Mouse (Mus musculus) forebrain, embryonic 10.5 days (tissue): ENCODE data around the gene Fam166a. TPM values are rescaled to one million over a fixed set of nuclear protein-coding genes. Genes with fewer than 3 reads are reported as not detected.

Experiments
- DNase-seq: peaks from one replicate; pipeline ENCODE4 v3.0.0-alpha.2; 2017; ENCODE audit warnings: low spot score; ENCODE audit errors: extremely low spot score
- H3K27ac ChIP-seq: fragments of 300-500 bp; sonication (generic); 2 replicates; pipeline ENCODE4 v1.5.1; 2016; ENCODE audit warnings: mild to moderate bottlenecking
- H3K27me3 ChIP-seq: fragments of 300-500 bp; sonication (generic); 2 replicates; pipeline ENCODE4 v1.6.1; 2016; ENCODE audit warnings: mild to moderate bottlenecking; ENCODE audit not compliant: poor library complexity, severe bottlenecking
- H3K36me3 ChIP-seq: fragments of 300-500 bp; sonication (generic); replicated peaks from 2 replicates; pipeline ENCODE4 v1.6.1; 2016; ENCODE audit warnings: mild to moderate bottlenecking, moderate library complexity
- H3K4me1 ChIP-seq: fragments of 300-500 bp; sonication (generic); 2 replicates; pipeline ENCODE4 v1.6.1; 2016
- H3K4me3 ChIP-seq: fragments of 300-500 bp; sonication (generic); 2 replicates; pipeline ENCODE4 v1.5.1; 2016; ENCODE audit warnings: mild to moderate bottlenecking, moderate library complexity
- H3K9me3 ChIP-seq: fragments of 300-500 bp; sonication (generic); 2 replicates; pipeline ENCODE4 v1.6.1; 2016; ENCODE audit warnings: mild to moderate bottlenecking, moderate library complexity
- WGBS: fragments of 180-500 bp; shearing (Covaris S2); methylation state at CpG from one replicate; pipeline ENCODE4 v1.1.7; 2016; 5-methylcytosine and 5-hydroxymethylcytosine counted together
- polyA plus RNA-seq: library from polyadenylated mRNA; unstranded; fragments of >200 nt; fragmentation: Nextera tagmentation; extraction: Ambion mirVana; gene quantifications from 2 replicates; pipeline ENCODE4 v1.2.1, GENCODE M21; 2016

The Fam166a gene
- polyA plus RNA-seq, 1 experiment from 2014 or later = 0.67 TPM

DNA sequence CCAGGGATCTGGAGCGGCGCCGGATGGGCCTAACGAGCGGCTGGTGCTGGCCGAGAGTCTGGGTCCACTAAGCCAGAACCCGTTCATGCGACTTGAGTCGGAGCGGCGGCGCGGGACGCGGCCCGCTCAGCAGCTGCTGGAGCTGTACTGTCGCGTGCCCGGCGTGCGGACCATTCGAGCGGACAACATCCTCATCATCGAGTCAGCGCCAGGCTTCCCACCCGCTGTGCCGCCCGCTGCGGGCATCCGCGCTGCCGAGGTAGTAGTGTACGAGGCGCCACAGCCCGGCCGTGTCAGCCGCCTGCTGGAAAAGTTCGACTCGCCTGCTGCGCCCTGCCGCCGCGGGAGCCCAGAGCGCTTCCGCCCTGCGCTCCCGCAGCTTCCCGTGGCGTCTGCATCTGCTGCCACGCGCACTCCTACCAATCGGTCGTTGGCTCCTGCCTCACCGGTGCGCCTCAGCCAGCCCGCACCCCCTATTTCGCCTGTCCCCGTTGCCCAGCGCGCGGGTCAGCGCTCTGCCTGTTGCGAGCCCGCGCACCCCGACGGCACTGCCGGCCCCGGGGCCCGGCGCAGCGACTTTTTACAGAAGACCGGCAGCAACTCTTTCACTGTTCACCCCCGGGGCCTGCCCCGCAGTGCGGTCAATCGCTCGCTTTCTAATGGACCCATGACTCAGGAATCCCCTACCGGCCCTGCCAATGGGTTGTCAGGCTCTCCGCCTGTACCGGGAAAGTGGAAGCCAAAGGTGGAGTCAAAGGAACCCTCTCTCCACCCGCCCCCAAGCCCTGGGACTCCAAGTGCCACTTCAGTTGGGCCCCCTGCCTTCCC, 44.5 kb downstream of the Fam166a start:
- H3K4me1 ChIP-seq = peaks cover 56% of the 10 kb centered on the region

GRCm38 (mm10) chr2:25263623-25264285, 45.2 kb downstream of the Fam166a start:
- no peak overlapping the region for H3K27ac ChIP-seq
- H3K36me3 ChIP-seq = peaks cover 3% of the 10 kb centered on the region
- peak overlapping the region; percentile 83 for H3K4me3 ChIP-seq
- H3K27me3 ChIP-seq = peaks cover 24% of the 10 kb centered on the region
- no peak for DNase-seq
- peaks cover 56% of the 10 kb centered on the region for H3K4me1 ChIP-seq
- no peaks in the 10 kb centered on the region for H3K9me3 ChIP-seq
- WGBS = 20% methylated on average over 12 of the region's 12 CpGs

More for the DNA sequence above, 44.5 kb downstream of the Fam166a start:
- DNase-seq = no peak
- Histone ChIP-seq H3K27ac (peak overlapping the region; percentile 82), H3K4me3 (peak overlapping the region; percentile 83), H3K36me3 (no peaks in the 10 kb centered on the region; the same call in none of the 2 replicates), H3K9me3 (no peaks in the 10 kb centered on the region), H3K27me3 (peaks cover 24% of the 10 kb centered on the region)
- WGBS = under 1% methylated on average over 82 of the region's 82 CpGs

GRCm38 (mm10) chr2:25264286-25264660, 45.7 kb downstream of the Fam166a start:
- H3K36me3 ChIP-seq = peaks cover 8% of the 10 kb centered on the region
- no peak for DNase-seq
- H3K9me3 ChIP-seq = no peaks in the 10 kb centered on the region
- peaks cover 56% of the 10 kb centered on the region for H3K4me1 ChIP-seq
- H3K27me3 ChIP-seq = peaks cover 24% of the 10 kb centered on the region
- no peak overlapping the region for H3K27ac ChIP-seq
- 77% methylated on average over 5 of the region's 5 CpGs for WGBS
- peak overlapping the region; percentile 83 for H3K4me3 ChIP-seq

GRCm38 (mm10) chr2:25264851-25265250, 46.3 kb downstream of the Fam166a start:
- Histone ChIP-seq H3K27ac (no peak overlapping the region), H3K4me3 (peak overlapping the region; percentile 83; the same call in 1 of the 2 replicates), H3K36me3 (peaks cover 14% of the 10 kb centered on the region), H3K4me1 (peaks cover 56% of the 10 kb centered on the region), H3K27me3 (peaks cover 24% of the 10 kb centered on the region), H3K9me3 (no peaks in the 10 kb centered on the region)
- 71% methylated on average over 3 of the region's 3 CpGs for WGBS
- DNase-seq = no peak

- Histone ChIP-seq H3K27me3 (peaks cover 24% of the 10 kb centered on the region), H3K9me3 (no peaks in the 10 kb centered on the region), H3K36me3 (peaks cover 26% of the 10 kb centered on the region), H3K4me1 (peaks cover 63% of the 10 kb centered on the region), H3K4me3 (peak overlapping the region; percentile 9; the same call in 1 of the 2 replicates), H3K27ac (no peak overlapping the region)
- no peak for DNase-seq
- 81% methylated on average over 6 of the region's 6 CpGs for WGBS
Observed at GRCm38 (mm10) chr2:25265897-25266656, 47.5 kb downstream of the Fam166a start.

DNA sequence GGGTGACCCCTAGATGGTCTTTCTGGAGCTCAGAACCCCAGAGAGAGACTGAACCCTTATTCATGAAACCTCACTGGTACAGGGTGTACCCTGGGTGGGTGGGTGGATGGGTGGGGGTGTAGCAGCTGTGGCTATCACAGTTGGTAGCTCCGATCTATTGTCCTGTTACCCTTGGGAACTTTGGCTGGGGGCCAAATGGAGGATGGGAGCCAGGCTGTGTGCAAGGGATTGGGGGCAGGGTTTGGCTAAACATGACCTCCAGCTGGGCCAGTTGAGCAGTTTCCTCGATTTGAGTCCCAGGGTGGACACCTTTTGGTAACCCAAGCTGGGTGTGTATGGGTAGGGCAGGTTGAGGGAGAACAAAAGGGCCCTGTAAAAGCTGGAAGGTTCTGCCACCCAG, 48.2 kb downstream of the Fam166a start:
- peaks cover 66% of the 10 kb centered on the region for H3K4me1 ChIP-seq
- no peaks in the 10 kb centered on the region for H3K9me3 ChIP-seq
- no peak for DNase-seq
- 0 out of 2 replicates have a peak overlapping the region, but pooled peaks have one; percentile 2 for H3K4me3 ChIP-seq
- no peak overlapping the region for H3K27ac ChIP-seq
- peaks cover 24% of the 10 kb centered on the region for H3K27me3 ChIP-seq
- WGBS = 68% methylated on average over 2 of the region's 2 CpGs
- H3K36me3 ChIP-seq = peaks cover 28% of the 10 kb centered on the region

DNA sequence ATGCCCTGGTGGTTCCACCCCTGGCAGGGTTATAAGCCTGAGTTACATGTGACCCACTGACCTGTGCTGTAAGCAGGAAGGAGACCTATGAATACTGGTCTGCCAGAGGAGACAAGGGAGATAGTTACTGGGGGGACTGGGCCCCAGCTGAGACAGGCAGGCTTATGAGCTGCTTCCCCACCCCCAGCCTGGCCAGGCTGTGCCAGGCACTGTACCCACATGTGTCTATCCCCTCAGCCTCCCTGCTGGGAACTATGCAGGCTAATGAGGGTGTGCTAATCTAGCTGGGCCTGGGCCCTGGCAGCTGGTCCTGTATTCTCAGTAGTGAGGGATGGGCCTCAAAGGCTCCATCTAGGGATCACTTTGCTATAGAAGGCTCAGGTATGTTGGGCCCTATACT, 48.7 kb downstream of the Fam166a start:
- H3K9me3 ChIP-seq = no peaks in the 10 kb centered on the region
- 0 out of 2 replicates have a peak overlapping the region, but pooled peaks have one; percentile 2 for H3K4me3 ChIP-seq
- no peak overlapping the region for H3K27ac ChIP-seq
- DNase-seq = no peak
- H3K36me3 ChIP-seq = peaks cover 28% of the 10 kb centered on the region
- H3K27me3 ChIP-seq = peaks cover 24% of the 10 kb centered on the region
- H3K4me1 ChIP-seq = peaks cover 62% of the 10 kb centered on the region

- WGBS = 79% methylated on average over 4 of the region's 4 CpGs
- H3K27me3 ChIP-seq = peaks cover 24% of the 10 kb centered on the region
- H3K27ac ChIP-seq = no peak overlapping the region
- H3K4me3 ChIP-seq = no peak overlapping the region
- H3K9me3 ChIP-seq = no peaks in the 10 kb centered on the region
- DNase-seq = no peak
- peaks cover 28% of the 10 kb centered on the region for H3K36me3 ChIP-seq
- H3K4me1 ChIP-seq = peaks cover 62% of the 10 kb centered on the region
Observed at GRCm38 (mm10) chr2:25267746-25268309, 49.3 kb downstream of the Fam166a start.

Other genes with a start within 250 kb of the Fam166a start
- 121 and 124 TPM in 2 replicates for gene Mrpl41, start 243.6 kb upstream of the Fam166a start, polyA plus RNA-seq
- gene Pnpla7, start 242.7 kb upstream of the Fam166a start, polyA plus RNA-seq = 4.5 and 5.3 TPM in 2 replicates
- 62.7 and 64.7 TPM in 2 replicates for gene Nsmf, start 164.4 kb upstream of the Fam166a start, polyA plus RNA-seq
- not detected in 2 replicates for gene Entpd8, start 138.4 kb upstream of the Fam166a start, polyA plus RNA-seq
- gene Noxa1, start 123.6 kb upstream of the Fam166a start, polyA plus RNA-seq = 0.26 and 0.29 TPM in 2 replicates
- 37.4 and 40.7 TPM in 2 replicates for gene Nrarp, start 38.0 kb upstream of the Fam166a start, polyA plus RNA-seq
- 1.3 and 1.5 TPM in 2 replicates for gene Tor4a, start 21.9 kb upstream of the Fam166a start, polyA plus RNA-seq
- gene Nelfb, start 7.3 kb upstream of the Fam166a start, polyA plus RNA-seq = 128 and 130 TPM in 2 replicates
- not detected in 2 replicates for gene Stpg3, start 4.1 kb upstream of the Fam166a start, polyA plus RNA-seq
- gene Tubb4b, start 6.0 kb downstream of the Fam166a start, polyA plus RNA-seq = 736 and 780 TPM in 2 replicates
- not detected in 2 replicates for gene Slc34a3, start 15.6 kb downstream of the Fam166a start, polyA plus RNA-seq
- gene Rnf224, start 18.0 kb downstream of the Fam166a start, polyA plus RNA-seq = not detected in 2 replicates
- 23.3 and 26.5 TPM in 2 replicates for gene Rnf208, start 23.5 kb downstream of the Fam166a start, polyA plus RNA-seq
- gene Cysrt1, start 23.7 kb downstream of the Fam166a start, polyA plus RNA-seq = 0.18 and 0.22 TPM in 2 replicates
- 6.9 and 7.0 TPM in 2 replicates for gene AL732309.1, start 28.1 kb downstream of the Fam166a start, polyA plus RNA-seq
- 15.9 and 17.9 TPM in 2 replicates for gene Tmem203, start 36.7 kb downstream of the Fam166a start, polyA plus RNA-seq
- 6.5 and 8.3 TPM in 2 replicates for gene Tprn, start 43.9 kb downstream of the Fam166a start, polyA plus RNA-seq
- gene Ssna1, start 53.7 kb downstream of the Fam166a start, polyA plus RNA-seq = 231 and 247 TPM in 2 replicates
- gene Anapc2, start 53.7 kb downstream of the Fam166a start, polyA plus RNA-seq = 136 and 142 TPM in 2 replicates
- not detected in 2 replicates for gene Tmem210, start 69.4 kb downstream of the Fam166a start, polyA plus RNA-seq
- not detected in 2 replicates for gene Lrrc26, start 71.2 kb downstream of the Fam166a start, polyA plus RNA-seq
- 0.87 and 1.3 TPM in 2 replicates for gene Grin1, start 100.4 kb downstream of the Fam166a start, polyA plus RNA-seq
- 53.5 and 58.9 TPM in 2 replicates for gene Man1b1, start 113.6 kb downstream of the Fam166a start, polyA plus RNA-seq
- 17.6 and 21.8 TPM in 2 replicates for gene Dpp7, start 137.6 kb downstream of the Fam166a start, polyA plus RNA-seq
- gene Uap1l1, start 146.9 kb downstream of the Fam166a start, polyA plus RNA-seq = 7.3 and 7.9 TPM in 2 replicates
- 93.7 and 96.1 TPM in 2 replicates for gene Sapcd2, start 153.6 kb downstream of the Fam166a start, polyA plus RNA-seq
- 0.11 TPM in 1 of 2 replicates, not detected in the other for gene Entpd2, start 177.1 kb downstream of the Fam166a start, polyA plus RNA-seq
- gene Npdc1, start 180.6 kb downstream of the Fam166a start, polyA plus RNA-seq = 53.4 and 62.2 TPM in 2 replicates
- not detected in 2 replicates for gene Fut7, start 204.5 kb downstream of the Fam166a start, polyA plus RNA-seq
- gene Abca2, start 210.0 kb downstream of the Fam166a start, polyA plus RNA-seq = 8.8 and 9.0 TPM in 2 replicates
- 0.57 TPM in 2 replicates for gene Clic3, start 238.1 kb downstream of the Fam166a start, polyA plus RNA-seq
- gene Paxx, start 242.3 kb downstream of the Fam166a start, polyA plus RNA-seq = 12.4 and 15.5 TPM in 2 replicates